Mouse (Mus musculus) neural tube, embryonic 13.5 days (tissue): ENCODE measurements around the gene Gm49661. TPM values are rescaled to one million over a fixed set of nuclear protein-coding genes. Genes with fewer than 3 reads are reported as not detected.

Source experiments
- ATAC-seq: fragments of 200-750 bp; cut with Nextera tagmentation; 2 replicates; pipeline ENCODE4 v1.8.0; 2017; ENCODE audit warnings: low read depth, mild to moderate bottlenecking, moderate TSS enrichment, moderate library complexity
- H3K27ac ChIP-seq: fragments of 300-500 bp; sonication (generic); replicated peaks from 2 replicates; pipeline ENCODE4 v1.5.1; 2015; ENCODE audit warnings: moderate library complexity, mild to moderate bottlenecking, inconsistent platforms
- H3K27me3 ChIP-seq: fragments of 300-500 bp; sonication (generic); 2 replicates; pipeline ENCODE4 v1.6.1; 2015; ENCODE audit warnings: mild to moderate bottlenecking, inconsistent platforms
- H3K36me3 ChIP-seq: fragments of 300-500 bp; sonication (generic); 2 replicates; pipeline ENCODE4 v1.6.1; 2015; ENCODE audit warnings: mild to moderate bottlenecking, inconsistent platforms
- H3K4me1 ChIP-seq: fragments of 300-500 bp; sonication (generic); replicated peaks from 2 replicates; pipeline ENCODE4 v1.6.1; 2015; ENCODE audit warnings: inconsistent platforms
- H3K4me2 ChIP-seq: fragments of 300-500 bp; sonication (generic); 2 replicates; pipeline ENCODE4 v1.6.1; 2015; ENCODE audit warnings: inconsistent platforms, mild to moderate bottlenecking, moderate library complexity
- H3K4me3 ChIP-seq: fragments of 300-500 bp; sonication (generic); 2 replicates; pipeline ENCODE4 v1.5.1; 2015; ENCODE audit warnings: mild to moderate bottlenecking, inconsistent platforms
- H3K9ac ChIP-seq: fragments of 300-500 bp; sonication (generic); 2 replicates; pipeline ENCODE4 v1.6.1; 2015; ENCODE audit warnings: moderate library complexity, mild to moderate bottlenecking, inconsistent platforms
- H3K9me3 ChIP-seq: fragments of 300-500 bp; sonication (generic); 2 replicates; pipeline ENCODE4 v1.6.1; 2016; ENCODE audit warnings: inconsistent platforms
- WGBS: fragments of 180-500 bp; shearing (Covaris S2); methylation state at CpG from one replicate; pipeline ENCODE4 v1.1.7; 2015; 5-methylcytosine and 5-hydroxymethylcytosine counted together
- polyA plus RNA-seq: library from polyadenylated mRNA; unstranded; fragments of >200 nt; fragmentation: Nextera tagmentation; extraction: Ambion mirVana; gene quantifications from 2 replicates; pipeline ENCODE4 v1.2.1, GENCODE M21; 2015

Gm49661 gene
- polyA plus RNA-seq, 1 experiment from 2014 or later: not detected

GRCm38 (mm10) chr8:84936041-84936961 lies 32.9 kb downstream of the Gm49661 start:
- ATAC-seq: peak; percentile 55

DNA sequence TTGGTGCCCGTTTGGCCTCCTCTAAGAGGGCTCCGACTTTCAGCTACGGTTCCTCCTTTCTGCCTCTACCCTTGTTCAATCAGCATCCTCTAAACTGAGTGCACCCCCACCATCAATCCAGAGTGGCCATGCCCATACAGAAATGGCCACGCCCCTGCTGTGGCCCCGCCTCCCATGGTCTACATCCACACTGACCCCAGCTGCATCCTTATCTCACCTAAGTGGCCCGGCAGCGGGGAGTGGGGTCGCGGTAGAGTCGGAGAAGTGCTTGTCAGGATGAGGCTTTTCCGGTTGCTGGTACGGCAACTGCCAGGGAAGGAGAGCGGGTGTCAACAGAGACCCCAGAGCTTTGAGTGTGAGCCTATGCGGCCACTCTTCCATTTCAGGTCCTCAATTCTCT lies 33.7 kb downstream of the Gm49661 start:
- Histone ChIP-seq H3K36me3 (peaks cover 24% of the 10 kb centered on the region), H3K4me2 (peak overlapping the region; percentile 90), H3K9me3 (no peaks in the 10 kb centered on the region), H3K27me3 (peaks cover 55% of the 10 kb centered on the region), H3K27ac (peak overlapping the region; percentile 98), H3K9ac (peak overlapping the region; percentile 94), H3K4me3 (peak overlapping the region; percentile 73), H3K4me1 (peaks cover 37% of the 10 kb centered on the region)
- WGBS: 4% methylated on average over 14 of the region's 14 CpGs
- peak; percentile 36; the same call in 1 of the 2 replicates for ATAC-seq

More at GRCm38 (mm10) chr8:84936041-84936961, 32.9 kb downstream of the Gm49661 start:
- H3K27me3 ChIP-seq: peaks cover 57% of the 10 kb centered on the region
- H3K9ac ChIP-seq: peak overlapping the region; percentile 94
- WGBS: 19% methylated on average over 23 of the region's 23 CpGs
- H3K4me3 ChIP-seq: peak overlapping the region; percentile 73
- H3K4me1 ChIP-seq: peaks cover 37% of the 10 kb centered on the region
- H3K27ac ChIP-seq: peak overlapping the region; percentile 98
- H3K4me2 ChIP-seq: peak overlapping the region; percentile 90
- H3K36me3 ChIP-seq: peaks cover 16% of the 10 kb centered on the region
- no peaks in the 10 kb centered on the region for H3K9me3 ChIP-seq

DNA sequence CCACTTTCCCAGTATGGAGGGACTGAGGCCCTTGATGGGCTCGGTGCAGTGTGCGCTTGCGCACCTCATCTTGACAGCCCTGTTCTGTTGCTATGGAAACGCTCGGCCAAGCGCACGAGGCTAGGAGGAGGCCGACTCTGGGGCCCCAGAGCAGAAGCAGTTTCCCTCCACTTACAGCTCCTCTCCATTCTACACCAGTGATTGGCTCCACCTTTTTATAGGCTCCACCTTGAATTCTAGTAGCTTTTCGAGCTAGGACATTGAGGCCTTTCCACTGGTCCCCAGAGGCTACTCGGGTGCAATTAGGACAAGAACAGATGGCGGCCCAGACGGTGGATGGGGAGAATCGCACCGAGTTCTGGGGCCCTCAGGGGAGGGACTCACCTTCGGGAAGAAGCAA lies 34.4 kb downstream of the Gm49661 start:
- Histone ChIP-seq H3K9me3 (no peaks in the 10 kb centered on the region), H3K27ac (peak overlapping the region; percentile 98), H3K4me3 (peak overlapping the region; percentile 73), H3K27me3 (peaks cover 58% of the 10 kb centered on the region), H3K4me1 (peaks cover 37% of the 10 kb centered on the region), H3K9ac (peak overlapping the region; percentile 94), H3K4me2 (peak overlapping the region; percentile 90), H3K36me3 (peaks cover 30% of the 10 kb centered on the region)
- ATAC-seq: peak; percentile 72
- under 1% methylated on average over 15 of the region's 15 CpGs for WGBS

GRCm38 (mm10) chr8:84933767-84934559 lies 35.3 kb downstream of the Gm49661 start:
- Histone ChIP-seq H3K27ac (no peak overlapping the region), H3K9ac (peak overlapping the region; percentile 94), H3K4me1 (peaks cover 43% of the 10 kb centered on the region), H3K4me3 (peak overlapping the region; percentile 73), H3K27me3 (peaks cover 59% of the 10 kb centered on the region), H3K4me2 (peak overlapping the region; percentile 90), H3K9me3 (no peaks in the 10 kb centered on the region), H3K36me3 (peaks cover 33% of the 10 kb centered on the region)
- no peak for ATAC-seq
- 81% methylated on average over 16 of the region's 16 CpGs for WGBS

DNA sequence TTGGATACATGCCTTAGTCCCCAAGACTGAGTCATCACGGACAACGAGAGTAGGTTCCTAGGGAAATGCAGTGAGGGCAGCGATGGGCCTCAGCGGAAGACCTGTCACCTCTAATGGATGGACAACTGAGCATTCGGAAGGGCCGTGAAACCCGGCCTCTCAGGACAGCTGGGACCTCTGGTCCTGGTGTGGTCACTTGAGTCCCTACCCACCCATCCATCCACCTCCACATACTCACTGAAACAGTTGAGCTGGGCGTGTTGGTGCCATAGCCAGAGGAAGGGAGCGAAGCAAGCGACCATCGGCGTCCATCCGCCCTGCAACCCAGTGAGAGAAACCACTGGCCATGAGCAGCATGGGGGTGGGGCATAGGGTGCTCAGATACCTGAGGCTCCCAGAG lies 38.7 kb downstream of the Gm49661 start:
- no peak for ATAC-seq
- Histone ChIP-seq H3K4me1 (peaks cover 33% of the 10 kb centered on the region), H3K4me2 (no peak overlapping the region), H3K4me3 (no peak overlapping the region), H3K27me3 (peaks cover 56% of the 10 kb centered on the region), H3K27ac (no peak overlapping the region), H3K9ac (no peak overlapping the region), H3K9me3 (no peaks in the 10 kb centered on the region), H3K36me3 (peaks cover 60% of the 10 kb centered on the region)
- 85% methylated on average over 13 of the region's 13 CpGs for WGBS

DNA sequence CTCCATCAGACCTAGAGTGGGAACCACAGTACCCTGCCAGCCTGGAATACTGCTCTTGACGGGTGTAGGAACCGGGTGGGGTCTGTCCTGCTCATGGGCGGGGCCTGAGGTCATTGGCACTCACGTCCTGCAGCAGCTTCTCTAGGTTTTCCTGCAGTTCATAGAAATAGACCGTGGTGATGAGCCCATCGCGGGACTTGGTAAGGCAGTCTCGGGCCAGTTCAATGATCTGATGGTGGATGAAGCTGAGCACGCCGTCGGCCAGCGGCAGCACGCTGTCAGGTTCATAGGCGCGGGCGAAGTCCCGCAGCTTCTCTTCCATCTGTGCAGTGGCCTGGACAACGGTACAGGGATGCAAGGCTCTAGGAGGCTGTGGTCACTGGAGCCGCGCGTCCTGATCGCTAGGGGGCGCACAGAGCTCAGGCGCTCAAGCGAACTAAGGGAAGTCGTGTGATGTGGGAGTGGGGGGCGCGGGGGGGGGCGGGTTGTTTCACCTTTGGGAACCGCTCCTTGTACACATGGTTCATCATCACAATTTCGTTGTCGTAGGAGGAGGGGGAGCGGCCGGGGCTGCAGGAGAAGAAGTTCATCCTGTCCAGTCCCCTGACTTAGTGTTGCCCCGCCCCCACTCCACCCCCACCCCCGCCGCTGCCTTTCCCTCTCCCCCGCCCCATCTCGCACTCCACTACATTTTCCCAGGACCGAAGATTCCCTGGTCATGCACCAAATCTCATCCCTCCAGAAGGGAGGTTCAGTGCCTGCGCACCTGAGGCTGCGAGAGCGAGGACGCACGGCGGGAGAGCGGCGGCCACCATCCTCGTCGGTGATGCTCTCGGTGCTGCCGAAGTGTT lies 40.6 kb downstream of the Gm49661 start:
- H3K36me3 ChIP-seq: peaks cover 79% of the 10 kb centered on the region
- ATAC-seq: peak; percentile 60; the same call in 1 of the 2 replicates
- H3K4me1 ChIP-seq: peaks cover 14% of the 10 kb centered on the region
- H3K27me3 ChIP-seq: peaks cover 50% of the 10 kb centered on the region
- peak overlapping the region; percentile 27 for H3K4me3 ChIP-seq
- peak overlapping the region; percentile 50 for H3K9ac ChIP-seq
- no peaks in the 10 kb centered on the region for H3K9me3 ChIP-seq
- 4% methylated on average over 48 of the region's 52 CpGs for WGBS
- H3K27ac ChIP-seq: no peak overlapping the region
- peak overlapping the region; percentile 52 for H3K4me2 ChIP-seq

- 86% methylated on average over 1 of the region's 1 CpGs for WGBS
- Histone ChIP-seq H3K4me1 (peaks cover 12% of the 10 kb centered on the region), H3K27me3 (peaks cover 46% of the 10 kb centered on the region), H3K9ac (no peak overlapping the region), H3K4me3 (no peak overlapping the region), H3K27ac (no peak overlapping the region), H3K36me3 (peaks cover 84% of the 10 kb centered on the region), H3K4me2 (no peak overlapping the region), H3K9me3 (no peaks in the 10 kb centered on the region)
- ATAC-seq: no peak
Observed at GRCm38 (mm10) chr8:84927513-84927912, 41.7 kb downstream of the Gm49661 start.

GRCm38 (mm10) chr8:84925557-84925956 lies 43.7 kb downstream of the Gm49661 start:
- Histone ChIP-seq H3K27ac (no peak overlapping the region), H3K4me3 (no peak overlapping the region), H3K9ac (no peak overlapping the region), H3K9me3 (no peaks in the 10 kb centered on the region), H3K4me2 (no peak overlapping the region), H3K4me1 (peaks cover 12% of the 10 kb centered on the region), H3K27me3 (peaks cover 47% of the 10 kb centered on the region), H3K36me3 (peaks cover 85% of the 10 kb centered on the region)
- no peak for ATAC-seq
- WGBS: 67% methylated on average over 7 of the region's 7 CpGs

- no peak overlapping the region for H3K27ac ChIP-seq
- 85% methylated on average over 2 of the region's 2 CpGs for WGBS
- no peak for ATAC-seq
- H3K27me3 ChIP-seq: peaks cover 58% of the 10 kb centered on the region
- H3K36me3 ChIP-seq: peaks cover 95% of the 10 kb centered on the region
- no peaks in the 10 kb centered on the region for H3K4me1 ChIP-seq
- no peak overlapping the region for H3K4me2 ChIP-seq
- no peaks in the 10 kb centered on the region for H3K9me3 ChIP-seq
- no peak overlapping the region for H3K9ac ChIP-seq
- H3K4me3 ChIP-seq: no peak overlapping the region
Observed at GRCm38 (mm10) chr8:84921596-84921995, 47.6 kb downstream of the Gm49661 start.

- Histone ChIP-seq H3K4me3 (no peak overlapping the region), H3K36me3 (peaks cover 96% of the 10 kb centered on the region), H3K9ac (no peak overlapping the region), H3K4me1 (no peaks in the 10 kb centered on the region), H3K4me2 (no peak overlapping the region), H3K9me3 (no peaks in the 10 kb centered on the region), H3K27me3 (peaks cover 85% of the 10 kb centered on the region), H3K27ac (no peak overlapping the region)
- ATAC-seq: no peak
- WGBS: 91% methylated on average over 15 of the region's 15 CpGs
Observed at GRCm38 (mm10) chr8:84918646-84919045, 50.6 kb downstream of the Gm49661 start.

DNA sequence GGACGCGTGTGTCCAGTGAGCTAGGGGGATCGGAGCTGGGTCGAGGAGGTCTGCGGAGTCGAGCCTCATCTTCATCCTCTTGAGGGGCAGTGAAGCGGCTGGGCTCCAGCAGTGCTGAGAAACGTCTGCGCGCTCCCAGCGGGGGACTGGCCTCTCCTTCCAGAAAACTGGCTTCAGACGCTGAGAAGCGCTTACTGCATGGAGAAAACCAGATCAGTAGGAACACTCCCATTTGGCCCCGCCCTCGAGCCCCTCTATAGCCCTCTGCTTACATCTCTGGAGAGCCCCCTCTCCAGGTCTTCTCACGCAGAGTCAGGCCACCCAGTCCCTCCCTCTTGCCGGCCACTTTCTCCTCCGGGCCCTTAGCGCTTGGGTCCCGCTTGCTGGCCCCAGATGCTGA lies 51.5 kb downstream of the Gm49661 start:
- no peak for ATAC-seq
- whole genome bisulfite sequencing: 32% methylated on average over 20 of the region's 20 CpGs
- Histone ChIP-seq H3K27me3 (peaks cover 93% of the 10 kb centered on the region), H3K4me2 (no peak overlapping the region), H3K9me3 (no peaks in the 10 kb centered on the region), H3K9ac (no peak overlapping the region), H3K4me3 (no peak overlapping the region), H3K27ac (no peak overlapping the region), H3K4me1 (peaks cover 8% of the 10 kb centered on the region; the same call in 1 of the 2 replicates), H3K36me3 (peaks cover 95% of the 10 kb centered on the region)
